Mouse (Mus musculus) C2C12 (cell line): ENCODE measurements around the gene Tmco5.

Experiments used
- CEBPB ChIP-seq: IDR thresholded peaks from one replicate; pipeline ENCODE4 v1.6.1; 2011; ENCODE audit warnings: low read depth, mild to moderate bottlenecking, control low read depth, moderate library complexity
- CTCF ChIP-seq: IDR thresholded peaks from one replicate; pipeline ENCODE4 v1.5.1; 2011; ENCODE audit not compliant: control insufficient read depth, insufficient read depth, insufficient read length
- MAX ChIP-seq: IDR thresholded peaks from one replicate; pipeline ENCODE4 v1.6.1; 2011; ENCODE audit warnings: mild to moderate bottlenecking, control low read depth
- MYOG ChIP-seq: IDR thresholded peaks from one replicate; pipeline ENCODE4 v1.6.1; 2011; ENCODE audit not compliant: control insufficient read depth, insufficient read length; ENCODE audit errors: extremely low read depth
- USF1 ChIP-seq: IDR thresholded peaks from one replicate; pipeline ENCODE4 v1.6.1; 2011; ENCODE audit warnings: low read depth, mild to moderate bottlenecking, control low read depth, moderate library complexity

DNA sequence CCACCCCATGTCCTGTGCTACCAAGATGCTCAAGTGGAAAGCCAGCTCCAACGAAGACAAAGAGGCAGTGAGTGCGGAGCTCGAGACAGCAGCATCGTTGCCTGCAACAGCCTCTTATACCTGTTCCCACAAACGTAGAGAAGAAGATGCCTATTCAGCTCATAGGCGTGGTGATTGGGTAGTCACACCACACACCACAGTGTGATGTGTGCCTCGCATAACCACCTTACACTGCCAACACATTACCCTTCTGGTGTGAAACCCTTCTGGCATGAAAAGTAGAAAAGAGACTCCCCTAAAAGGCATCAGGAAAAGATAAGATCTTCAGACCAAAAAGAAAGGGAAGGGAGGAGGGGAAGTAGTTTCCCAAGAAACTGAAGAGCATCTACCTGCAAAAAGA lies 45.8 kb downstream of the Tmco5 start:
- TF ChIP-seq CTCF (no peak), CEBPB (no peak), MAX (no peak), MYOG (no peak), USF1 (no peak)
